Mouse (Mus musculus): ENCODE data around the gene Dnah17. TPM values are rescaled to one million over a fixed set of nuclear protein-coding genes. Genes with fewer than 3 reads are reported as not detected.

The Dnah17 gene
- 0.27 and 0.38 TPM in 2 replicates for polyA plus RNA-seq (2016; fragmentation: Nextera tagmentation; extraction: Ambion mirVana)

GRCm38 (mm10) chr11:118130534-118130933 lies at the start of gene Dnah17:
TSS of gene Dnah17 (minus strand) at chr11:118130634.
- no peak for ATAC-seq (ENCODE audit: low FRiP score)
- H3K27me3 ChIP-seq = no peaks in the 10 kb centered on the region
- no peak within 1 kb of the TSS for H3K4me3 ChIP-seq
- no peak within 1 kb of the TSS for H3K9ac ChIP-seq
- H3K36me3 ChIP-seq = no peaks in the 10 kb centered on the region
- WGBS = 89% methylated on average over 7 of the region's 7 CpGs
- no peak within 1 kb of the TSS for H3K4me2 ChIP-seq (replicated peaks)
- H3K4me1 ChIP-seq = peaks cover 13% of the 10 kb centered on the region
- H3K27ac ChIP-seq = no peak within 1 kb of the TSS
- H3K9me3 ChIP-seq (replicated peaks) = no peaks in the 10 kb centered on the region

GRCm38 (mm10) chr11:118180199-118180598 lies 49.8 kb upstream of the Dnah17 start:
- no peaks in the 10 kb centered on the region for H3K9me3 ChIP-seq (replicated peaks)
- WGBS = 88% methylated on average over 7 of the region's 7 CpGs
- H3K27me3 ChIP-seq = no peaks in the 10 kb centered on the region
- H3K4me1 ChIP-seq = no peaks in the 10 kb centered on the region
- H3K9ac ChIP-seq = no peak overlapping the region
- peaks cover 94% of the 10 kb centered on the region for H3K36me3 ChIP-seq
- H3K27ac ChIP-seq = no peak overlapping the region
- no peak overlapping the region for H3K4me3 ChIP-seq
- ATAC-seq (ENCODE audit: low FRiP score) = no peak
- H3K4me2 ChIP-seq (replicated peaks) = no peak overlapping the region

- H3K36me3 ChIP-seq = peaks cover 84% of the 10 kb centered on the region
- no peak for ATAC-seq (ENCODE audit: low FRiP score)
- 88% methylated on average over 5 of the region's 5 CpGs for WGBS
Measured at GRCm38 (mm10) chr11:118178236-118178635, 47.8 kb upstream of the Dnah17 start.

GRCm38 (mm10) chr11:118174752-118175151 lies 44.3 kb upstream of the Dnah17 start:
- H3K36me3 ChIP-seq = peaks cover 69% of the 10 kb centered on the region

More at GRCm38 (mm10) chr11:118178236-118178635, 47.8 kb upstream of the Dnah17 start:
- H3K27ac ChIP-seq = no peak overlapping the region
- no peak overlapping the region for H3K4me3 ChIP-seq
- H3K4me1 ChIP-seq = no peaks in the 10 kb centered on the region
- no peaks in the 10 kb centered on the region for H3K27me3 ChIP-seq
- H3K4me2 ChIP-seq (replicated peaks) = no peak overlapping the region
- H3K9ac ChIP-seq = no peak overlapping the region
- H3K9me3 ChIP-seq (replicated peaks) = no peaks in the 10 kb centered on the region

GRCm38 (mm10) chr11:118172768-118173167 lies 42.3 kb upstream of the Dnah17 start:
- 85% methylated on average over 5 of the region's 5 CpGs for whole genome bisulfite sequencing
- no peak for ATAC-seq (ENCODE audit: low FRiP score)
- no peak overlapping the region for H3K4me3 ChIP-seq
- no peaks in the 10 kb centered on the region for H3K9me3 ChIP-seq (replicated peaks)
- no peaks in the 10 kb centered on the region for H3K4me1 ChIP-seq
- H3K9ac ChIP-seq = no peak overlapping the region
- H3K27ac ChIP-seq = no peak overlapping the region
- H3K36me3 ChIP-seq = peaks cover 67% of the 10 kb centered on the region
- no peak overlapping the region for H3K4me2 ChIP-seq (replicated peaks)
- no peaks in the 10 kb centered on the region for H3K27me3 ChIP-seq

More at GRCm38 (mm10) chr11:118174752-118175151, 44.3 kb upstream of the Dnah17 start:
- no peaks in the 10 kb centered on the region for H3K9me3 ChIP-seq (replicated peaks)
- H3K27me3 ChIP-seq = no peaks in the 10 kb centered on the region
- no peaks in the 10 kb centered on the region for H3K4me1 ChIP-seq
- no peak overlapping the region for H3K4me2 ChIP-seq (replicated peaks)
- no peak overlapping the region for H3K27ac ChIP-seq
- no peak for ATAC-seq (ENCODE audit: low FRiP score)
- H3K9ac ChIP-seq = no peak overlapping the region
- no peak overlapping the region for H3K4me3 ChIP-seq
- WGBS = 88% methylated on average over 7 of the region's 7 CpGs

- H3K36me3 ChIP-seq = peaks cover 67% of the 10 kb centered on the region
Measured at GRCm38 (mm10) chr11:118170333-118170732, 39.9 kb upstream of the Dnah17 start.

GRCm38 (mm10) chr11:118168714-118169113 lies 38.3 kb upstream of the Dnah17 start:
- Histone ChIP-seq H3K4me2 (replicated peaks) (no peak overlapping the region), H3K27me3 (no peaks in the 10 kb centered on the region), H3K36me3 (peaks cover 68% of the 10 kb centered on the region), H3K4me1 (0 out of 2 replicates have a peak, but pooled peaks cover 4% of the 10 kb centered on the region), H3K27ac (no peak overlapping the region), H3K9me3 (replicated peaks) (no peaks in the 10 kb centered on the region), H3K4me3 (no peak overlapping the region), H3K9ac (no peak overlapping the region)
- ATAC-seq (ENCODE audit: low FRiP score) = no peak
- 69% methylated on average over 9 of the region's 9 CpGs for WGBS

More at GRCm38 (mm10) chr11:118170333-118170732, 39.9 kb upstream of the Dnah17 start:
- no peak overlapping the region for H3K27ac ChIP-seq
- 0 out of 2 replicates have a peak, but pooled peaks cover 2% of the 10 kb centered on the region for H3K4me1 ChIP-seq
- H3K9me3 ChIP-seq (replicated peaks) = no peaks in the 10 kb centered on the region
- no peak overlapping the region for H3K4me3 ChIP-seq
- 92% methylated on average over 5 of the region's 5 CpGs for WGBS
- no peaks in the 10 kb centered on the region for H3K27me3 ChIP-seq
- H3K9ac ChIP-seq = no peak overlapping the region
- H3K4me2 ChIP-seq (replicated peaks) = no peak overlapping the region
- no peak for ATAC-seq (ENCODE audit: low FRiP score)

GRCm38 (mm10) chr11:118166626-118167025 lies 36.2 kb upstream of the Dnah17 start:
- Histone ChIP-seq H3K27ac (no peak overlapping the region), H3K36me3 (peaks cover 69% of the 10 kb centered on the region), H3K9ac (no peak overlapping the region), H3K9me3 (replicated peaks) (no peaks in the 10 kb centered on the region), H3K4me2 (replicated peaks) (no peak overlapping the region), H3K4me3 (no peak overlapping the region), H3K27me3 (no peaks in the 10 kb centered on the region), H3K4me1 (0 out of 2 replicates have a peak, but pooled peaks cover 4% of the 10 kb centered on the region)
- ATAC-seq (ENCODE audit: low FRiP score) = no peak
- WGBS = 85% methylated on average over 5 of the region's 5 CpGs

GRCm38 (mm10) chr11:118165681-118166080 lies 35.2 kb upstream of the Dnah17 start:
- Histone ChIP-seq H3K9me3 (replicated peaks) (no peaks in the 10 kb centered on the region), H3K4me1 (peaks cover 9% of the 10 kb centered on the region; the same call in 1 of the 2 replicates), H3K4me2 (replicated peaks) (no peak overlapping the region), H3K27me3 (no peaks in the 10 kb centered on the region), H3K27ac (no peak overlapping the region), H3K9ac (peak overlapping the region; percentile 23; the same call in 1 of the 2 replicates), H3K36me3 (peaks cover 62% of the 10 kb centered on the region), H3K4me3 (no peak overlapping the region)
- 43% methylated on average over 11 of the region's 11 CpGs for WGBS
- ATAC-seq (ENCODE audit: low FRiP score) = no peak

- Histone ChIP-seq H3K27me3 (no peaks in the 10 kb centered on the region), H3K4me3 (no peak overlapping the region), H3K9ac (no peak overlapping the region), H3K9me3 (replicated peaks) (no peaks in the 10 kb centered on the region), H3K27ac (0 out of 2 replicates have a peak overlapping the region, but pooled peaks have one; percentile 32), H3K4me1 (peaks cover 9% of the 10 kb centered on the region; the same call in 1 of the 2 replicates), H3K4me2 (replicated peaks) (no peak overlapping the region), H3K36me3 (peaks cover 51% of the 10 kb centered on the region)
- 77% methylated on average over 8 of the region's 8 CpGs for WGBS
- ATAC-seq (ENCODE audit: low FRiP score) = no peak
Measured at GRCm38 (mm10) chr11:118164566-118164965, 34.1 kb upstream of the Dnah17 start.

- ATAC-seq (ENCODE audit: low FRiP score) = no peak
- H3K4me2 ChIP-seq (replicated peaks) = no peak overlapping the region
- H3K4me1 ChIP-seq = peaks cover 9% of the 10 kb centered on the region; the same call in 1 of the 2 replicates
- 68% methylated on average over 10 of the region's 10 CpGs for WGBS
- H3K9me3 ChIP-seq (replicated peaks) = no peaks in the 10 kb centered on the region
- no peak overlapping the region for H3K4me3 ChIP-seq
- H3K27ac ChIP-seq = no peak overlapping the region
- H3K36me3 ChIP-seq = peaks cover 30% of the 10 kb centered on the region
- no peak overlapping the region for H3K9ac ChIP-seq
- H3K27me3 ChIP-seq = no peaks in the 10 kb centered on the region
Measured at GRCm38 (mm10) chr11:118162245-118162644, 31.8 kb upstream of the Dnah17 start.

- ATAC-seq (ENCODE audit: low FRiP score) = 0 out of 2 replicates have a peak, but pooled peaks have one; percentile 29
- no peak overlapping the region for H3K4me2 ChIP-seq (replicated peaks)
- H3K27me3 ChIP-seq = no peaks in the 10 kb centered on the region
- no peak overlapping the region for H3K9ac ChIP-seq
- peaks cover 8% of the 10 kb centered on the region; the same call in 1 of the 2 replicates for H3K4me1 ChIP-seq
- no peak overlapping the region for H3K4me3 ChIP-seq
- no peaks in the 10 kb centered on the region for H3K9me3 ChIP-seq (replicated peaks)
- WGBS = 78% methylated on average over 6 of the region's 6 CpGs
- peaks cover 21% of the 10 kb centered on the region for H3K36me3 ChIP-seq
- H3K27ac ChIP-seq = no peak overlapping the region
Measured at GRCm38 (mm10) chr11:118161240-118161639, 30.8 kb upstream of the Dnah17 start.

GRCm38 (mm10) chr11:118160763-118161162 lies 30.3 kb upstream of the Dnah17 start:
- no peak for ATAC-seq (ENCODE audit: low FRiP score)
- 88% methylated on average over 2 of the region's 2 CpGs for WGBS
- Histone ChIP-seq H3K27ac (no peak overlapping the region), H3K4me3 (no peak overlapping the region), H3K4me1 (peaks cover 6% of the 10 kb centered on the region; the same call in 1 of the 2 replicates), H3K36me3 (peaks cover 17% of the 10 kb centered on the region), H3K27me3 (no peaks in the 10 kb centered on the region), H3K4me2 (replicated peaks) (no peak overlapping the region), H3K9me3 (replicated peaks) (no peaks in the 10 kb centered on the region; the same call in 1 of the 2 replicates), H3K9ac (no peak overlapping the region)

All from hindbrain, embryonic 12.5 days (tissue).